Mouse (Mus musculus): Measurements from ENCODE around the gene Fgfrl1. TPM values are rescaled to one million over a fixed set of nuclear protein-coding genes. Genes with fewer than 3 reads are reported as not detected.

Gene Fgfrl1
- polyA plus RNA-seq, 1 experiment from 2014 or later = 5.6 TPM

DNA sequence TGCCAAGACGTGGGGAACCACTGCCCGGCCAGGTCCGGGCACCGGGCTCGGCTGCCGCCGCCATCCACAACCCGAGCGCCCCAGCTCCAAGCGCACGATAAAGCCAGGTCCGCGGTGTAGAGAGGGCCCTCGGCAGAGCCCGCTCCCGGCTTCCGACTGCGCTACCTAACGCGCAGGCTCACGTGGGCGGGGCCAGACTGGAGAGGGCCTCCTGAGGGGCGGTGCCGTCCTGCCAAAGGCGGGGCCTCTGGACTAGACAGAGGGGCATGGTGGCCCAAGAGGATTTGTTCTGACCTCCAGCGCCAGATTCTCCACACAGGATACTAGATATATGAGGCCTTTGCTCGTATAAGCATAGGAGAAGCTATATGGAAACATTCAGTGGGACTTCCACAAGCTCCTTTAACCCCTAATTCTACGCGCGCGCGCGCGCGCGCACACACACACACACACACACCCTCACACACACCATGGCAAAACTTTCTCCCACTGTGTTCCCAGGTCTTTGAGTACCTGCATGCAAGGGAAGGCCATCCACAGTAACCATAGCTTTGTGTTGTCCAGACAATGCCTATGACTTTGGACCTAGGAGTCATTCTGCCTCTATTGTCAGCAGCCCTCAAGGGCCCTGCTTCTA is 31.4 kb upstream of the Fgfrl1 start:
- H3K9me3 ChIP-seq (ENCODE audit: low read length) = no peaks in the 10 kb centered on the region
- ATAC-seq (peak; percentile 98), DNase-seq (peak; percentile 95)
- 18% methylated on average over 35 of the region's 36 CpGs for WGBS (ENCODE audit: insufficient replicate concordance)
- peak overlapping the region; percentile 98 for H3K4me2 ChIP-seq (ENCODE audit: low read depth, low read length)
- peaks cover 15% of the 10 kb centered on the region; the same call in 1 of the 2 replicates for H3K36me3 ChIP-seq (replicated peaks; ENCODE audit: insufficient read depth, low read length)
- peak overlapping the region; percentile 91 for H3K4me3 ChIP-seq (ENCODE audit: low read depth, low read length)
- no peaks in the 10 kb centered on the region for H3K27me3 ChIP-seq (ENCODE audit: insufficient read depth, low read length)
- H3K4me1 ChIP-seq (ENCODE audit: insufficient read depth) = peaks cover 18% of the 10 kb centered on the region
- H3K27ac ChIP-seq (ENCODE audit: low read depth) = peak overlapping the region; percentile 83
- TF ChIP-seq CTCF (IDR thresholded peaks at IDR 0.05; ENCODE audit: low read depth) = no peak
- TF ChIP-seq EP300 (IDR thresholded peaks at IDR 0.05; ENCODE audit: low read depth) = no peak
- peak overlapping the region; percentile 92 for H3K9ac ChIP-seq (replicated peaks)

DNA sequence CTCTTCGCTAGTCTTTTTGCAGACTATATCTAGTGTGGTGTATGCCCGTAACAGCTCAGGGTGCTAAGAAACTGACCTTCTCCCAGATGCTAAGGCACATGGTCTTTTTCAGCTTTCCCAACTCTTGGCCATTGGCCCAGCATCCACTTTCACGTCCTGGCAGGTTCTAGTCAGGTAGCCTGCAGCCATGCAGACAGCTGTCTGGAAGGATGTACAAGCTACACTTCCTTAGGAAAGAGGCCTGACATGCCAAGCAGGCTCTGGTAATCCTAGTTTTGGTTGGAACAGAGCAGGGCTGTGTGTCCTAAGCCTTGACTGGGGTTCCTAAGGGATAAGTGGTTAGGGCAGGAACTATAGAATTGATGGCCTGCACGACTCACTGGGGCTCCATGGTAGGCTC is 29.4 kb upstream of the Fgfrl1 start:
- DNase-seq (no peak), ATAC-seq (no peak)
- TF ChIP-seq EP300 (IDR thresholded peaks at IDR 0.05; ENCODE audit: low read depth) = no peak
- TF ChIP-seq CTCF (IDR thresholded peaks at IDR 0.05; ENCODE audit: low read depth) = no peak
- Histone ChIP-seq H3K27me3 (ENCODE audit: insufficient read depth, low read length) (no peaks in the 10 kb centered on the region), H3K4me1 (ENCODE audit: insufficient read depth) (peaks cover 18% of the 10 kb centered on the region), H3K9me3 (ENCODE audit: low read length) (no peaks in the 10 kb centered on the region), H3K36me3 (replicated peaks; ENCODE audit: insufficient read depth, low read length) (peaks cover 3% of the 10 kb centered on the region; the same call in 1 of the 2 replicates), H3K4me2 (ENCODE audit: low read depth, low read length) (no peak overlapping the region), H3K4me3 (ENCODE audit: low read depth, low read length) (no peak overlapping the region), H3K9ac (replicated peaks) (no peak overlapping the region), H3K27ac (ENCODE audit: low read depth) (no peak overlapping the region)
- WGBS (ENCODE audit: insufficient replicate concordance) = 76% methylated on average over 4 of the region's 4 CpGs

DNA sequence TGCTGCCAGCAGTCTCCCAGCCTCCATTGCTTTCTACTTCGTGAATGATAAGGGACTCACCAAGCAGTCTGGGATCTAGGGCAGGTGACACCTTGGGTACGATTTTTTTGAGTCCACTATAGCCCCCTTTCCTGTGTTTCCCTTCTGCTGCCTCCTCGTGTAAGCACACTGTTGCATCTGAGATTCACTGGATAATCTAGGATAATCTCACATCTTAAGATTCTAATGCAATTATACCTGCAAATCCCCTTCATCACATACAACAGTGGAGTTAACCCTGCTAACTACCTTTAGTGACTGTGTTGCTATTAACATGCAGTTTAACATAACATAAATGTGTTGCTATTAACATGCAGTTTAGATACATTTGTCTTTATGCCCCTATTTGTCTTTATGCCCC is 27.1 kb upstream of the Fgfrl1 start:
- peaks cover 14% of the 10 kb centered on the region for H3K4me1 ChIP-seq (ENCODE audit: insufficient read depth)
- H3K4me3 ChIP-seq (ENCODE audit: low read depth, low read length) = no peak overlapping the region
- ATAC-seq = no peak
- H3K36me3 ChIP-seq (replicated peaks; ENCODE audit: insufficient read depth, low read length) = no peaks in the 10 kb centered on the region
- 42% methylated on average over 3 of the region's 3 CpGs for WGBS (ENCODE audit: insufficient replicate concordance)
- no peak for DNase-seq
- H3K9me3 ChIP-seq (ENCODE audit: low read length) = no peaks in the 10 kb centered on the region
- H3K27ac ChIP-seq (ENCODE audit: low read depth) = no peak overlapping the region
- no peak for TF ChIP-seq EP300 (IDR thresholded peaks at IDR 0.05; ENCODE audit: low read depth)
- TF ChIP-seq CTCF (IDR thresholded peaks at IDR 0.05; ENCODE audit: low read depth) = no peak
- no peak overlapping the region for H3K9ac ChIP-seq (replicated peaks)
- H3K4me2 ChIP-seq (ENCODE audit: low read depth, low read length) = no peak overlapping the region
- H3K27me3 ChIP-seq (ENCODE audit: insufficient read depth, low read length) = no peaks in the 10 kb centered on the region

DNA sequence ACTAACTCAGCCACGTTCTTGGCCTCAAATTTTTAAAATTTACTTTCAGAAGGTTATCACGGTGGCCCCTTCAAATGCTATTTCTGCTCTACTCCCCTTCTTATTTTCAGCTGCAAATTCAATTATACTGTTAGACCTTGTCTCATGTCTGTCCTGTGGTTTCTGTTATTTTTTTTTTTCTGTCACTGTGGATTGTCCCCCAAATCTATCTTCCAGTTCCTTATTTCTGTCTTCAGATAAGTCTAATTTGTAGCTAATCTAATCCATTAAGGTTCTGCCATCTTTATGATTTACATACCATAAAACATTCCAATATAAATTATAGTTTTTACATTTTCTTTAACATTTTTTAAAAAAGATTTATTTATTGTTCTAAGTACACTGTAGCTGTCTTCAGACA is 24.8 kb upstream of the Fgfrl1 start:
- H3K4me2 ChIP-seq (ENCODE audit: low read depth, low read length) = no peak overlapping the region
- H3K4me1 ChIP-seq (ENCODE audit: insufficient read depth) = peaks cover 9% of the 10 kb centered on the region
- no peak overlapping the region for H3K9ac ChIP-seq (replicated peaks)
- no peak for ATAC-seq
- TF ChIP-seq CTCF (IDR thresholded peaks at IDR 0.05; ENCODE audit: low read depth) (no peak), EP300 (IDR thresholded peaks at IDR 0.05; ENCODE audit: low read depth) (no peak)
- H3K36me3 ChIP-seq (replicated peaks; ENCODE audit: insufficient read depth, low read length) = peaks cover 11% of the 10 kb centered on the region
- no peak overlapping the region for H3K27ac ChIP-seq (ENCODE audit: low read depth)
- DNase-seq = no peak
- H3K4me3 ChIP-seq (ENCODE audit: low read depth, low read length) = no peak overlapping the region
- H3K27me3 ChIP-seq (ENCODE audit: insufficient read depth, low read length) = no peaks in the 10 kb centered on the region
- 60% methylated on average over 2 of the region's 2 CpGs for WGBS (ENCODE audit: insufficient replicate concordance)
- no peaks in the 10 kb centered on the region for H3K9me3 ChIP-seq (ENCODE audit: low read length)

DNA sequence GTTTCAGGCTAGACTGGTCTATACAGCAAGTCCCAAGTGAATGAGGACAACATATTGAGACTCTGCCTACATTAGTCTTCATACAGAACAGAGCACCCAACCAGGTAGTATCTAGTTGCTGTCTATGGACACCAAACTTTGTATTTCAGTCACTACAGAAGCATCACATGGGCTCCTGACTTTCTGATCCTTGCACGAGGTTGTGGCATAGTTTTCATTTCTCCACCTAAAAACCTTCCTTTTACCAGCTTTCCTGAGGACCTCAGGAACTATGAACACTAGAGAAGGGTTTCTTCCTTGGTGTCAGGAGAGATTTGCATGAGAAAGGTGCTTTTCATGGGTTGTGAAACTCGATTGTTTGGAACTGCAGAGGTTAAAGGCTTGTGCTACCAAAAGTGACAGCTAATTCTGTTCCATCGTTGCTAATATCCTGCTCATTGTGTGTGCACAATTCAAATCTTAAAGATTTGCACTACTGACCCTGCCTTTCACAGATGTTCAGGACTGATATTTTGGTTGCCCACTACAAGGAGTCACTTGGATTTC is 23.7 kb upstream of the Fgfrl1 start:
- H3K9ac ChIP-seq (replicated peaks) = peak overlapping the region; percentile 81
- H3K27ac ChIP-seq (ENCODE audit: low read depth) = peak overlapping the region; percentile 94
- H3K27me3 ChIP-seq (ENCODE audit: insufficient read depth, low read length) = no peaks in the 10 kb centered on the region
- 10% methylated on average over 3 of the region's 3 CpGs for WGBS (ENCODE audit: insufficient replicate concordance)
- TF ChIP-seq EP300 (IDR thresholded peaks at IDR 0.05; ENCODE audit: low read depth) (no peak), CTCF (IDR thresholded peaks at IDR 0.05; ENCODE audit: low read depth) (no peak)
- H3K9me3 ChIP-seq (ENCODE audit: low read length) = no peaks in the 10 kb centered on the region
- H3K36me3 ChIP-seq (replicated peaks; ENCODE audit: insufficient read depth, low read length) = peaks cover 22% of the 10 kb centered on the region
- ATAC-seq = peak; percentile 3; the same call in 1 of the 2 replicates
- H3K4me1 ChIP-seq (ENCODE audit: insufficient read depth) = peaks cover 14% of the 10 kb centered on the region
- H3K4me3 ChIP-seq (ENCODE audit: low read depth, low read length) = peak overlapping the region; percentile 56
- peak overlapping the region; percentile 92 for H3K4me2 ChIP-seq (ENCODE audit: low read depth, low read length)
- no peak for DNase-seq

DNA sequence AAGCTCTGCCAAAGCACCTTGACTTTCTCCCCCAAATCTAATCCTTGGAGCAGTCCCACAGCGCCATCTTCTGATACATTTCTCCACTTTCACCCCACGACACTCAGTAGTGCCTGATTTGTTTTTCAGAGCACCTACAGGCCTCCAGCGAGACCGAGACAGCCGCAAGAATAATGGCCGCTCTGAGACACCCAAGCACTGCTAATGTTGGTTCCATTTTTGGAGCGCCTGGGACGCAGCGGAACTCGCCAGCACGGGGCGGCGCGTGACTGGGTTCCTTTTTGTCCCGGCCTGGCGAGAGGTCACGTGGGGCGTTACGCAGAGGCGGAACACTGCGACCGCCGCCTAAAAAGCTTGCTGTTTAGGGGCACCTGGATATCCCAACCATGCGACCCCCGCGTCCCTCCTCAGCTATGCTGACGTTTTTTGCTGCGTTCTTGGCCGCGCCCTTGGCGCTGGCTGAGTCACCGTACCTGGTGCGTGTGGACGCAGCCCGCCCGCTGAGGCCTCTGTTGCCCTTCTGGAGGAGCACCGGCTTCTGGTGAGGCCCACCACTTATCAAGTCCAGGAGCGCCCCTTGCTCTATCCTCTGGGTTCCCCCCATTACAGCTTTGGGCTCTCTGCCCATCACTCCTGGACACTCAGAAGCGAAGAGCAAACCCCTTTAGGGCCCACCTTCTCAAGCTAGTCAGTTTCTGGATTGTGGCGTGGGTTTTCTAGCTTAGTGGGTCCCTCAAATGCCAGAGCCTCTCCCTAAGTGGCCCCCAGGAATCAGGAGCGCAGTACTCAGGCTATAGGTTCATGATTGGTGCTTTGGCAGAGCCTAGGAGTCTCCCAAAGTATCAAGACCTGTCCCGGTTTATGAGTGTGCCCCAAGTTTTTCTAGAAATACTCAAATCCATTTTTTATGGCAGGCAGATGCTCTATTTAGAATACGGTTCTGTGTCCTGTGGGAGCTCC is 22.9 kb upstream of the Fgfrl1 start, which contains the start of gene Dgkq:
Dgkq (minus strand) TSS at position 696 of the 960 bp plus-strand sequence.
- no peaks in the 10 kb centered on the region for H3K27me3 ChIP-seq (ENCODE audit: insufficient read depth, low read length)
- peak within 1 kb of the TSS; percentile 56 for H3K4me3 ChIP-seq (ENCODE audit: low read depth, low read length)
- 5% methylated on average over 41 of the region's 43 CpGs for WGBS (ENCODE audit: insufficient replicate concordance)
- peak within 1 kb of the TSS; percentile 92 for H3K4me2 ChIP-seq (ENCODE audit: low read depth, low read length)
- peak within 1 kb of the TSS; percentile 81 for H3K9ac ChIP-seq (replicated peaks)
- peaks cover 25% of the 10 kb centered on the region for H3K36me3 ChIP-seq (replicated peaks; ENCODE audit: insufficient read depth, low read length)
- peak within 1 kb of the TSS; percentile 94 for H3K27ac ChIP-seq (ENCODE audit: low read depth)
- no peak; the same call in 1 of the 2 replicates for TF ChIP-seq EP300 (IDR thresholded peaks at IDR 0.05; ENCODE audit: low read depth)
- TF ChIP-seq CTCF (IDR thresholded peaks at IDR 0.05; ENCODE audit: low read depth) = peak; percentile 85
- H3K9me3 ChIP-seq (ENCODE audit: low read length) = no peaks in the 10 kb centered on the region
- ATAC-seq = peak; percentile 80
- peak; percentile 88 for DNase-seq
- H3K4me1 ChIP-seq (ENCODE audit: insufficient read depth) = peaks cover 17% of the 10 kb centered on the region

All from liver, postnatal 0 days (tissue).